Mouse (Mus musculus) right cerebral cortex, postnatal 36 days (tissue): ENCODE results near the gene C5ar1.
A peak's percentile ranks its signal among the peaks of the same experiment; 100 is the strongest.

Experiments
- DNase-seq, 2 experiments: peaks; one replicate each; pipeline ENCODE4 v3.0.0; 2022; ENCODE audit warnings: low spot score in 2 of 2, mixed read lengths in 1 of 2

The C5ar1 gene

DNA sequence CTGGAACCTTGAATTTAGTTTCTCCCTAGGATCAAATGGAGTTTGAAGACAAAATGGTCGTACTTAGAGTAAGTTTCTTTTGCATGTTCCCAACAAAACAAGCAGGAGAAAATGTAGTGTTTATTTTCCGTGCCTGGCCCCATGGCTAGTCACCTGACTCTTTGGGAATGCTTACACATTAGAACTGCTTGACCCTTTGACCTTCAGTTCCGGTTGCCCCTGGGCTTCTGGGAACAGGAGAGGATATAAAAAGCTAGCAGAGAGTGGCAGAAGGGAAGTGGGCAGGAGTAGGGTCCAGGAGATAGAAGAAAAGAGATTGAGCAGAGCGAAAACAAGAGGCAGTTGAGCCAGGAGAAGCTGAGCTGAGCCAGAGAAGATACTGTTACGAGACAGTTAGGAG is 29.5 kb downstream of the C5ar1 start:
- no peak for DNase-seq

- DNase-seq = peak; percentile 93 to 94
Measured at GRCm38 (mm10) chr7:16221582-16222272, 37.6 kb downstream of the C5ar1 start, which contains the start of gene Dhx34. Gene Dhx34 (minus strand): TSS chr7:16222037.

DNA sequence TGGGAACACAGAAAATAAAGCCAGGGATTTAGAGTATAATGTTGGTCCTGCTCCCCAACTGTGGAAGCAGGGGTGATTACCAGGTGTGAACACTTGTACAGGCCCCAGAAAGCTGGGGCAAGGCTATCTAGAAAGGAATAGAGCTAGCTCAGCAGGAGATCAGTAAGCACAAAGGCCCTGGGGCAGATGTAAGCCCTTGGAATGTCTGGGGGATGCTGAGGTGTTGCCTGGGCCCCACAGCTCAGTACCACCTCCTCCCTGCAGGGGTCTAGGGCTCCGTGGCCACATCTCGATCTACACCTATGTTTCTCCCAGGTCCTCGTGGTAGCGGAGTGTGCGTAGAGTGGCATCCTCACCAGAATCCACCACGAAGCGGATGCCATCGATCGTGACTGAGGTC is 45.4 kb downstream of the C5ar1 start:
- DNase-seq = no peak

DNA sequence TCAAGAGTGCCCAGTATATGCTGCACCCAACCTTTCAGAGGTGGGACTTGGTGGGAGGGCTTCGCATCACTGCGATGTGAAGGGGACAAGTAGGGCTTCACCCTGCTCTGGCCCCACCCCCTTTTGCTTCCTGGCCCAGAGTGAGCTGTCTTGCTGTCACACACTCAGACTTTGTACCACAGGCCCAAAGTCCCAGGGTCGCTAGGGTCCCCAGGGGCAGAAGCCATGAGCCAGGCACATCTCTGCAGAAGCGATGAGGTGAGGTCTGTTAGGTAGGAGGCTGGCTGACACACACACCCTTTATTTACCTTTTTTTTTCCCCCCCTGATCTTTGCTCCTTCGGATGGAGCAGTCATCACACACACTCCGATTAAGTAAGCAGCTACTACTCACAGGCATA is 46.1 kb downstream of the C5ar1 start:
- no peak for DNase-seq

- no peak for DNase-seq
Measured at GRCm38 (mm10) chr7:16210862-16211365, 48.4 kb downstream of the C5ar1 start.

DNA sequence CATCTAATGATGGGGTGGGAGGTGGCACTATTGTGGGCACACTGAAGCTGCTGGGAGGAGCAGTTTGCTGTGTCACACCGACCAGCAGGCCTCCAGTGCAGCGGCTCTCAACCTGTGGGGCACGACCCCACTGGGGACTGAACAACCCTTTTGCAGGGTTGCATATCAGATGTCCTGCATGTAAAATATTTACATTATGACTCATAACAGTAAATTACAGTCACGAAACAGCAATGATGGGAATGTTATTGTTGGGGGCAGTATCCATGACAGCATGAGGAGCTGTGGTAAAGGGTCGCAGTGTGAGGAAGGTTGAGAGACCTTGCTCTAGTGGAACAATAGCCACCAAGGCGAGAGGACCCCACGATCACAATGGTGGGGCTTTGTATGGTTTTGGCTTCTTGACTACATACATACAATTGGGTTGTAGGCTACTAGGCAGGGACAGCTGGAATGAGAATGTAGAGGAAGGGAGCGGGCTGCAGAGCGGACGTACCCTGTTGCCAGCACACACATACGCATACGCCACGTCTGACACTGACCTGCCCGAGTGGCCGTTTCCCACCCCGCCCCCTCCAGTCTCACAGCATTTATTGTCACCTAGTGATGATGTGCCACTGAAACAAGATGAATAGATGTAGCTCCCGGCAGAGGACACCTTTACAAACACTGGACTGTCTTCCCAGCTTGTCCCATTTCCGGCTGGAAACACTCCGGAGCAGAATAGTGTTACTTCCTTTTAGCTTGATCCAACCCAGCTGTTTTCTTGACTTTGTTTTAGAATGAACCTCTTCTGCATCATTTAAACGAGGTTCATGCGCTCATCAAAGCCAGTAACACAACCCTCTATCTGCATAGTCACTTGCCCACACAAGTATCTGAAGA is 50.3 kb downstream of the C5ar1 start:
- no peak for DNase-seq

DNA sequence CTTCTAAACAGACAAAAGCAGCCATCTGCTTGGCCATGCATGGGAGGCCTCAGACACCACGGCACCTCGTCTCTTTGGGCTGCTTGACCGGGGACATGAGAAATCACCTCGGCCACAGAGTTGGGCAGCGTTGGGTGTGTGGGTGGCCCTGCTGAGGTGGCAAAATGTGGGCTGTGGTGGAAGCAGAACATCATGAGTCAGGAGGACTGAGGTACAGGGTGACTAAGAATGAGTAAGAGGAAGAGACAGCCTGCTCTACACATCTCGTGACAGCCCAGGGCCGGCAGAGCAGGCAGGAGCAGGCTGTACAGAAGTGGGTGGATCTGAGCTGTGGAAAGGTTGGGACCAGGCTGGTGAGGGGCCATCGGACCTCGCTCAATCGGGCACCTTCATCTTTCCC is 51.8 kb downstream of the C5ar1 start:
- peak; percentile 52 to 62 for DNase-seq

GRCm38 (mm10) chr7:16207076-16207475 is 52.3 kb downstream of the C5ar1 start:
- DNase-seq = no peak

- DNase-seq = no peak
Measured at GRCm38 (mm10) chr7:16204791-16205190, 54.5 kb downstream of the C5ar1 start.

DNA sequence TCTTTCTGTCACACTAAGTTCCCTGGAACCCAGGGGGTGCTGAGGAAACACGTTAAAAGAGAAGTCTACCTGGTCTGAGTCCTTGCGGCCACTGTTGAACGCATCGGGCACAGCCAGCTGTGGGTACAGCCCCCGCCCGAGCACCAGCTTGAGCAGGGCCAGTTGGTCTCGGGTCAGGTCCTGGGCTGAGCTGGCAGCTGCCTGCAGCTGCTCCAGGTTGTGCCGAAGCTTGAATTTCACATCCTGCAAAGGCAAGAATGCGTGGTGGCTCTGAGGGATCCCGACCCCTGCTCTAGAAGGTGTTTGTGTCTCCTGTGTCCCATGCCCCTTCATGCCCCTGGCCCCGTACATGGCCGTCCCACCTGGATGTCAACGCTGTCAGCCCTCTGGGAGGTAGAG is 55.8 kb downstream of the C5ar1 start:
- no peak for DNase-seq

GRCm38 (mm10) chr7:16202756-16203504 is 56.4 kb downstream of the C5ar1 start:
- no peak for DNase-seq

- DNase-seq = no peak
Measured at GRCm38 (mm10) chr7:16201136-16201535, 58.2 kb downstream of the C5ar1 start.

GRCm38 (mm10) chr7:16198540-16198939 is 60.8 kb downstream of the C5ar1 start:
- no peak for DNase-seq

DNA sequence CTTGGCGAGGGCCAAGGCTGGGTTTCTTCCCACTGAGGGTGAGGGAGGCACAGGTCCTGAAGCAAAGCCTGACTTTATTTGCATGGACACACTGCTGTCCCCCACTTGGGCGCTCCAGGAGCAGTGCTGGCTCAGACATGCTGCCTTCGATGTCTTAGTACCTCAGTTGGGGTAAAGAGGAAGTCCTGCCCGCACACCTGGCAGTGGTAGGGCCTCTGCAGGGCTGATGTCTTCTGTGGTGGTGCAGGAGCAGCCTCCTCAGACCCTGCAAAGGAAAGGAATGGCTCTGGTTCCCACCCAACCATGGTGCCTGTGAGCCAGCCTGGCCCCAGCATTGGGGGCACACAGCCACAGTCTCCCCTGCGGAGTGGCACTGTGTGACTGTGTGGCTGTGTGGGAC is 62.2 kb downstream of the C5ar1 start:
- DNase-seq = no peak
